Mouse (Mus musculus) limb, embryonic 10.5 days (tissue): Measurements from ENCODE around the gene Ptger3. TPM values are rescaled to one million over a fixed set of nuclear protein-coding genes. Genes with fewer than 3 reads are reported as not detected.

Experiments
- DNase-seq: peaks from one replicate; pipeline ENCODE4 v3.0.0-alpha.2; 2017; ENCODE audit warnings: low spot score
- H3K27ac ChIP-seq: fragments of 300-500 bp; sonication (generic); 2 replicates; pipeline ENCODE4 v1.5.1; 2016; ENCODE audit warnings: mild to moderate bottlenecking
- H3K27me3 ChIP-seq: fragments of 300-500 bp; sonication (generic); 2 replicates; pipeline ENCODE4 v1.6.1; 2016; ENCODE audit warnings: low read depth, mild to moderate bottlenecking; ENCODE audit not compliant: poor library complexity, severe bottlenecking
- H3K36me3 ChIP-seq: fragments of 300-500 bp; sonication (generic); 2 replicates; pipeline ENCODE4 v1.6.1; 2016; ENCODE audit warnings: mild to moderate bottlenecking, moderate library complexity
- H3K4me1 ChIP-seq: fragments of 300-500 bp; sonication (generic); 2 replicates; pipeline ENCODE4 v1.6.1; 2016
- H3K4me3 ChIP-seq: fragments of 300-500 bp; sonication (generic); 2 replicates; pipeline ENCODE4 v1.5.1; 2016; ENCODE audit warnings: mild to moderate bottlenecking, moderate library complexity
- H3K9me3 ChIP-seq: fragments of 300-500 bp; sonication (generic); replicated peaks from 2 replicates; pipeline ENCODE4 v1.6.1; 2016; ENCODE audit warnings: mild to moderate bottlenecking
- WGBS: fragments of 180-500 bp; shearing (Covaris S2); methylation state at CpG from one replicate; pipeline ENCODE4 v1.1.7; 2016; 5-methylcytosine and 5-hydroxymethylcytosine counted together
- polyA plus RNA-seq: library from polyadenylated mRNA; unstranded; fragments of >200 nt; fragmentation: Nextera tagmentation; extraction: Ambion mirVana; gene quantifications from 2 replicates; pipeline ENCODE4 v1.2.1, GENCODE M21; 2016

Ptger3 gene
- polyA plus RNA-seq, 1 experiment from 2014 or later = 1.5 TPM

- Histone ChIP-seq H3K36me3 (no peaks in the 10 kb centered on the region), H3K27me3 (no peaks in the 10 kb centered on the region), H3K27ac (no peak overlapping the region), H3K4me3 (no peak overlapping the region), H3K4me1 (no peaks in the 10 kb centered on the region), H3K9me3 (no peaks in the 10 kb centered on the region)
- no peak for DNase-seq
Measured at GRCm38 (mm10) chr3:157616949-157617348, 50.3 kb downstream of the Ptger3 start.

GRCm38 (mm10) chr3:157627407-157627806 lies 60.7 kb downstream of the Ptger3 start:
- no peaks in the 10 kb centered on the region for H3K9me3 ChIP-seq
- no peaks in the 10 kb centered on the region for H3K4me1 ChIP-seq
- H3K27me3 ChIP-seq = no peaks in the 10 kb centered on the region
- 84% methylated on average over 3 of the region's 3 CpGs for WGBS
- H3K36me3 ChIP-seq = no peaks in the 10 kb centered on the region
- no peak for DNase-seq
- no peak overlapping the region for H3K27ac ChIP-seq
- H3K4me3 ChIP-seq = no peak overlapping the region

GRCm38 (mm10) chr3:157630671-157631070 lies 64.0 kb downstream of the Ptger3 start:
- WGBS = 84% methylated on average over 5 of the region's 5 CpGs
- Histone ChIP-seq H3K4me1 (no peaks in the 10 kb centered on the region), H3K9me3 (no peaks in the 10 kb centered on the region), H3K4me3 (no peak overlapping the region), H3K36me3 (no peaks in the 10 kb centered on the region), H3K27ac (no peak overlapping the region), H3K27me3 (no peaks in the 10 kb centered on the region)
- DNase-seq = no peak

- no peak for DNase-seq
- no peak overlapping the region for H3K4me3 ChIP-seq
- WGBS = 75% methylated on average over 2 of the region's 2 CpGs
- no peaks in the 10 kb centered on the region for H3K27me3 ChIP-seq
- H3K36me3 ChIP-seq = no peaks in the 10 kb centered on the region
- no peak overlapping the region for H3K27ac ChIP-seq
- no peaks in the 10 kb centered on the region for H3K4me1 ChIP-seq
- no peaks in the 10 kb centered on the region for H3K9me3 ChIP-seq
Measured at GRCm38 (mm10) chr3:157631383-157631782, 64.7 kb downstream of the Ptger3 start.

- Histone ChIP-seq H3K36me3 (no peaks in the 10 kb centered on the region), H3K27ac (no peak overlapping the region), H3K27me3 (no peaks in the 10 kb centered on the region), H3K4me1 (no peaks in the 10 kb centered on the region), H3K4me3 (no peak overlapping the region), H3K9me3 (no peaks in the 10 kb centered on the region)
- DNase-seq = no peak
- 84% methylated on average over 3 of the region's 3 CpGs for WGBS
Measured at GRCm38 (mm10) chr3:157634431-157634830, 67.7 kb downstream of the Ptger3 start.

GRCm38 (mm10) chr3:157635713-157636112 lies 69.0 kb downstream of the Ptger3 start:
- 84% methylated on average over 4 of the region's 4 CpGs for WGBS
- H3K27me3 ChIP-seq = no peaks in the 10 kb centered on the region
- no peaks in the 10 kb centered on the region for H3K4me1 ChIP-seq
- H3K9me3 ChIP-seq = no peaks in the 10 kb centered on the region
- DNase-seq = no peak
- no peak overlapping the region for H3K4me3 ChIP-seq
- no peaks in the 10 kb centered on the region for H3K36me3 ChIP-seq
- H3K27ac ChIP-seq = no peak overlapping the region

- Histone ChIP-seq H3K4me1 (no peaks in the 10 kb centered on the region), H3K4me3 (no peak overlapping the region), H3K36me3 (no peaks in the 10 kb centered on the region), H3K27ac (no peak overlapping the region), H3K9me3 (no peaks in the 10 kb centered on the region), H3K27me3 (no peaks in the 10 kb centered on the region)
- no peak for DNase-seq
Measured at GRCm38 (mm10) chr3:157636887-157637286, 70.2 kb downstream of the Ptger3 start.

GRCm38 (mm10) chr3:157637341-157637740 lies 70.6 kb downstream of the Ptger3 start:
- Histone ChIP-seq H3K27me3 (no peaks in the 10 kb centered on the region), H3K9me3 (no peaks in the 10 kb centered on the region), H3K4me3 (no peak overlapping the region), H3K27ac (no peak overlapping the region), H3K36me3 (no peaks in the 10 kb centered on the region), H3K4me1 (no peaks in the 10 kb centered on the region)
- WGBS = 75% methylated on average over 2 of the region's 2 CpGs
- DNase-seq = no peak

GRCm38 (mm10) chr3:157641634-157642033 lies 74.9 kb downstream of the Ptger3 start:
- no peaks in the 10 kb centered on the region for H3K27me3 ChIP-seq
- no peak for DNase-seq
- H3K9me3 ChIP-seq = no peaks in the 10 kb centered on the region
- no peaks in the 10 kb centered on the region for H3K36me3 ChIP-seq
- H3K4me1 ChIP-seq = no peaks in the 10 kb centered on the region
- H3K27ac ChIP-seq = no peak overlapping the region
- WGBS = 86% methylated on average over 4 of the region's 4 CpGs
- no peak overlapping the region for H3K4me3 ChIP-seq

GRCm38 (mm10) chr3:157661622-157662021 lies 94.9 kb downstream of the Ptger3 start:
- no peak overlapping the region for H3K4me3 ChIP-seq
- DNase-seq = no peak
- no peaks in the 10 kb centered on the region for H3K9me3 ChIP-seq
- H3K27me3 ChIP-seq = no peaks in the 10 kb centered on the region
- 79% methylated on average over 7 of the region's 7 CpGs for WGBS
- H3K27ac ChIP-seq = no peak overlapping the region
- H3K4me1 ChIP-seq = no peaks in the 10 kb centered on the region
- no peaks in the 10 kb centered on the region for H3K36me3 ChIP-seq

GRCm38 (mm10) chr3:157664486-157665041 lies 97.9 kb downstream of the Ptger3 start:
- no peak for DNase-seq
- Histone ChIP-seq H3K36me3 (no peaks in the 10 kb centered on the region), H3K27ac (no peak overlapping the region), H3K4me3 (no peak overlapping the region), H3K27me3 (no peaks in the 10 kb centered on the region), H3K4me1 (no peaks in the 10 kb centered on the region), H3K9me3 (no peaks in the 10 kb centered on the region)

- whole genome bisulfite sequencing = 68% methylated on average over 1 of the region's 1 CpGs
- no peaks in the 10 kb centered on the region for H3K4me1 ChIP-seq
- H3K9me3 ChIP-seq = no peaks in the 10 kb centered on the region
- H3K27me3 ChIP-seq = no peaks in the 10 kb centered on the region
- no peak overlapping the region for H3K4me3 ChIP-seq
- no peak overlapping the region for H3K27ac ChIP-seq
- H3K36me3 ChIP-seq = no peaks in the 10 kb centered on the region
- no peak for DNase-seq
Measured at GRCm38 (mm10) chr3:157665471-157665870, 98.8 kb downstream of the Ptger3 start.

- Histone ChIP-seq H3K36me3 (no peaks in the 10 kb centered on the region), H3K4me1 (no peaks in the 10 kb centered on the region), H3K27ac (no peak overlapping the region), H3K9me3 (no peaks in the 10 kb centered on the region), H3K27me3 (no peaks in the 10 kb centered on the region), H3K4me3 (no peak overlapping the region)
- 81% methylated on average over 2 of the region's 2 CpGs for WGBS
- DNase-seq = no peak
Measured at GRCm38 (mm10) chr3:157666142-157666541, 99.5 kb downstream of the Ptger3 start.

GRCm38 (mm10) chr3:157686105-157686504 lies 119.4 kb downstream of the Ptger3 start:
- Histone ChIP-seq H3K27ac (no peak overlapping the region), H3K36me3 (no peaks in the 10 kb centered on the region), H3K9me3 (no peaks in the 10 kb centered on the region; the same call in 1 of the 2 replicates), H3K4me3 (no peak overlapping the region), H3K4me1 (no peaks in the 10 kb centered on the region), H3K27me3 (no peaks in the 10 kb centered on the region)
- DNase-seq = no peak
- 84% methylated on average over 3 of the region's 3 CpGs for WGBS
